Mouse (Mus musculus) midbrain, postnatal 0 days (tissue): ENCODE data around the gene Aox2. TPM values are rescaled to one million over a fixed set of nuclear protein-coding genes. Genes with fewer than 3 reads are reported as not detected.

ENCODE experiments used
- ATAC-seq: fragments of 200-750 bp; cut with Nextera tagmentation; 2 replicates; pipeline ENCODE4 v1.8.0; 2017; ENCODE audit warnings: moderate number of reproducible peaks, mild to moderate bottlenecking, moderate TSS enrichment, moderate library complexity; ENCODE audit not compliant: low FRiP score
- DNase-seq: peaks from one replicate; pipeline ENCODE4 v3.0.0-alpha.2; 2015; ENCODE audit warnings: low spot score
- H3K27ac ChIP-seq: fragments of 300-500 bp; sonication (generic); 2 replicates; pipeline ENCODE4 v1.5.1; 2014; ENCODE audit warnings: low read depth, mild to moderate bottlenecking, low read length, mixed read lengths
- H3K27me3 ChIP-seq: fragments of 300-500 bp; sonication (generic); 2 replicates; pipeline ENCODE4 v1.6.1; 2014; ENCODE audit warnings: low read length, control low read depth, mixed read lengths; ENCODE audit not compliant: insufficient read depth
- H3K36me3 ChIP-seq: fragments of 300-500 bp; sonication (generic); 2 replicates; pipeline ENCODE4 v1.6.1; 2014; ENCODE audit warnings: low read length, control low read depth, mixed read lengths; ENCODE audit not compliant: insufficient read depth
- H3K4me1 ChIP-seq: fragments of 300-500 bp; sonication (generic); 2 replicates; pipeline ENCODE4 v1.6.1; 2014; ENCODE audit warnings: mild to moderate bottlenecking, control low read depth, antibody characterized with exemption, low read length, mixed read lengths; ENCODE audit not compliant: insufficient read depth
- H3K4me2 ChIP-seq: fragments of 300-500 bp; sonication (generic); 2 replicates; pipeline ENCODE4 v1.6.1; 2014; ENCODE audit warnings: low read depth, mild to moderate bottlenecking, low read length, mixed read lengths; ENCODE audit not compliant: poor library complexity, severe bottlenecking
- H3K4me3 ChIP-seq: fragments of 300-500 bp; sonication (generic); 2 replicates; pipeline ENCODE4 v1.5.1; 2014; ENCODE audit warnings: low read depth, mild to moderate bottlenecking, low read length, moderate library complexity
- H3K9ac ChIP-seq: fragments of 300-500 bp; sonication (generic); replicated peaks from 2 replicates; pipeline ENCODE4 v1.6.1; 2014; ENCODE audit warnings: mild to moderate bottlenecking, low read length, moderate library complexity, mixed read lengths; ENCODE audit not compliant: poor library complexity, severe bottlenecking
- H3K9me3 ChIP-seq: fragments of 300-500 bp; sonication (generic); 2 replicates; pipeline ENCODE4 v1.6.1; 2016; ENCODE audit warnings: low read length, control low read depth
- CTCF ChIP-seq: IDR thresholded peaks from 2 replicates; pipeline ENCODE4 v1.5.1; 2016; ENCODE audit warnings: antibody characterized with exemption, mild to moderate bottlenecking
- WGBS: fragments of 180-500 bp; shearing (Covaris S2); extraction: QIAGEN DNeasy Blood & Tissue Kit; methylation state at CpG from one replicate; pipeline ENCODE4 v1.1.7; 2014; 5-methylcytosine and 5-hydroxymethylcytosine counted together
- polyA plus RNA-seq: library from polyadenylated mRNA; unstranded; fragments of >200 nt; fragmentation: Nextera tagmentation; extraction: Ambion mirVana; gene quantifications from 2 replicates; pipeline ENCODE4 v1.2.1, GENCODE M21; 2015
- total RNA-seq: library from RNA; depleted of rRNA; stranded (reverse); fragments of >200 nt; gene quantifications from 2 replicates; pipeline ENCODE4 v1.2.3, GENCODE M21; 2014; rRNA removed

Gene Aox2
- total and polyA plus RNA-seq, 2 experiments from 2014 or later: 0.16 TPM; not detected in 1

GRCm38 (mm10) chr1:58416048-58416447 lies 137.9 kb downstream of the Aox2 start:
- Histone ChIP-seq H3K4me1 (no peaks in the 10 kb centered on the region), H3K36me3 (peaks cover 64% of the 10 kb centered on the region), H3K9me3 (no peaks in the 10 kb centered on the region), H3K9ac (no peak overlapping the region), H3K27ac (no peak overlapping the region), H3K4me2 (no peak overlapping the region), H3K27me3 (no peaks in the 10 kb centered on the region), H3K4me3 (no peak overlapping the region)
- 88% methylated on average over 2 of the region's 2 CpGs for WGBS
- TF ChIP-seq CTCF: no peak
- ATAC-seq (no peak), DNase-seq (no peak)

DNA sequence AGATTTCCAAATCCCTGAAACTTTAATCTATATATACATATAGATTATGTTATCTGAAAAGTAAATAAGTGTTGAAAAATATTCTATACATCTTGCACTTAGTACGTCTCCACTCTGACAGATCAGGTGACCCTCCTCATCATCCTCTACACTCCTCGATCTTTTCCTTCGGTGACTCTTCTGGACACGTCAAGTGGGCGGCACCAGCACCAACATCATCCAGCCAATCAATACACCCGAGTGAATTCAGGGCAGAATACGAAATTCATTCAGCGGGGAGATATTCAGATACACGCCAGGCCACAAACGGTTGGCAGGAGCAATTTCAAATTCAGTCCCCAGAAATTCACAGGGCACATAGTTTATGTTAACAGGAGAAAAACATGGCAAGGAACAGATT lies 141.9 kb downstream of the Aox2 start:
- no peak overlapping the region for H3K27ac ChIP-seq
- H3K4me3 ChIP-seq: no peak overlapping the region
- ATAC-seq (no peak), DNase-seq (no peak)
- H3K9ac ChIP-seq: no peak overlapping the region
- H3K36me3 ChIP-seq: peaks cover 35% of the 10 kb centered on the region
- H3K4me1 ChIP-seq: no peaks in the 10 kb centered on the region; the same call in 1 of the 2 replicates
- 79% methylated on average over 10 of the region's 10 CpGs for WGBS
- TF ChIP-seq CTCF: no peak
- no peaks in the 10 kb centered on the region for H3K9me3 ChIP-seq
- no peak overlapping the region for H3K4me2 ChIP-seq
- no peaks in the 10 kb centered on the region for H3K27me3 ChIP-seq

GRCm38 (mm10) chr1:58420961-58421360 lies 142.8 kb downstream of the Aox2 start:
- Histone ChIP-seq H3K27me3 (no peaks in the 10 kb centered on the region), H3K4me1 (no peaks in the 10 kb centered on the region; the same call in 1 of the 2 replicates), H3K4me3 (no peak overlapping the region), H3K9ac (no peak overlapping the region), H3K9me3 (no peaks in the 10 kb centered on the region), H3K4me2 (0 out of 2 replicates have a peak overlapping the region, but pooled peaks have one; percentile 9), H3K27ac (no peak overlapping the region), H3K36me3 (peaks cover 29% of the 10 kb centered on the region)
- no peak for TF ChIP-seq CTCF
- DNase-seq (no peak), ATAC-seq (no peak)
- 59% methylated on average over 7 of the region's 7 CpGs for WGBS

GRCm38 (mm10) chr1:58422879-58423278 lies 144.8 kb downstream of the Aox2 start:
- Histone ChIP-seq H3K4me3 (peak overlapping the region; percentile 96), H3K9ac (peak overlapping the region; percentile 100), H3K4me2 (peak overlapping the region; percentile 69), H3K27me3 (no peaks in the 10 kb centered on the region), H3K4me1 (no peaks in the 10 kb centered on the region; the same call in 1 of the 2 replicates), H3K36me3 (peaks cover 14% of the 10 kb centered on the region), H3K27ac (peak overlapping the region; percentile 100), H3K9me3 (no peaks in the 10 kb centered on the region)
- ATAC-seq (peak; percentile 65), DNase-seq (peak; percentile 83)
- WGBS: 5% methylated on average over 13 of the region's 13 CpGs
- no peak for TF ChIP-seq CTCF

GRCm38 (mm10) chr1:58423371-58424248 lies 145.5 kb downstream of the Aox2 start, which contains the start of gene Clk1:
TSS of gene Clk1 (minus strand) at chr1:58424066.
- ATAC-seq: peak; percentile 94
- Histone ChIP-seq H3K4me3 (peak within 1 kb of the TSS; percentile 96), H3K9me3 (no peaks in the 10 kb centered on the region)

DNA sequence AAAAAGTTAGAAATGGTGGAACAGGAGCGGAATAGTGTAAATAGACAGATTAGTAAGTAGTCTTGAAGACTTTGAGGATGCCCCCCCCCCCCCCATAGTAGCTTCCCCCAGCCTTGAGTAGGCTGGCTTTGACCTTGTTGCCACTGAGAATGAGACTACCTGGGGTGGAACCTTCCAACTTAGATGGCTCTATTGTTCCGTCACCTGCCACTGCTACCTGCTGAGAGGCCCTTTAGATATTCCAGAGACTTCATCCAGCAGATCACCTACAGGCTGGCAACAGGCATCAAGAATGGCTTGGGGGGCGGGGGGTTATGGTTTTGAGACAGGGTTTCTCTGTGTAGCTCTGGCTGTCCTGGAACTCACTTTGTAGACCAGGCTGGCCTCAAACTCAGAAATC lies 146.4 kb downstream of the Aox2 start:
- Histone ChIP-seq H3K27ac (no peak overlapping the region), H3K36me3 (peaks cover 9% of the 10 kb centered on the region), H3K4me3 (no peak overlapping the region), H3K9me3 (no peaks in the 10 kb centered on the region), H3K9ac (no peak overlapping the region), H3K4me2 (no peak overlapping the region; the same call in 1 of the 2 replicates), H3K27me3 (no peaks in the 10 kb centered on the region), H3K4me1 (no peaks in the 10 kb centered on the region; the same call in 1 of the 2 replicates)
- no peak for DNase-seq
- no peak for ATAC-seq
- WGBS: 81% methylated on average over 3 of the region's 3 CpGs
- no peak for TF ChIP-seq CTCF

More at GRCm38 (mm10) chr1:58423371-58424248, 145.5 kb downstream of the Aox2 start, which contains the start of gene Clk1:
- peak within 1 kb of the TSS; percentile 100 for H3K9ac ChIP-seq
- DNase-seq: peak; percentile 96
- TF ChIP-seq CTCF: no peak
- WGBS: under 1% methylated on average over 77 of the region's 79 CpGs
- peak within 1 kb of the TSS; percentile 69 for H3K4me2 ChIP-seq
- no peaks in the 10 kb centered on the region; the same call in 1 of the 2 replicates for H3K4me1 ChIP-seq
- H3K27me3 ChIP-seq: no peaks in the 10 kb centered on the region
- H3K36me3 ChIP-seq: peaks cover 9% of the 10 kb centered on the region
- peak within 1 kb of the TSS; percentile 100 for H3K27ac ChIP-seq

Other genes starting within 250 kb of the Aox2 start
- gene Aox1, start 248.4 kb upstream of the Aox2 start, total RNA-seq: 0.38 and 0.60 TPM in 2 replicates
- 0.30 and 0.34 TPM in 2 replicates for gene Aox1, start 248.4 kb upstream of the Aox2 start, polyA plus RNA-seq
- gene Aox3, start 165.2 kb upstream of the Aox2 start, total RNA-seq: 0.09 TPM in 1 of 2 replicates, not detected in the other
- gene Aox3, start 165.2 kb upstream of the Aox2 start, polyA plus RNA-seq: 0.12 and 0.37 TPM in 2 replicates
- 0.05 and 0.71 TPM in 2 replicates for gene Aox4, start 67.9 kb upstream of the Aox2 start, total RNA-seq
- 0.21 and 0.45 TPM in 2 replicates for gene Aox4, start 67.9 kb upstream of the Aox2 start, polyA plus RNA-seq
- gene Bzw1, start 114.6 kb downstream of the Aox2 start, total RNA-seq: 251 and 312 TPM in 2 replicates
- 325 and 364 TPM in 2 replicates for gene Bzw1, start 114.6 kb downstream of the Aox2 start, polyA plus RNA-seq
- 85.5 and 135 TPM in 2 replicates for gene Clk1, start 145.7 kb downstream of the Aox2 start, total RNA-seq
- gene Clk1, start 145.7 kb downstream of the Aox2 start, polyA plus RNA-seq: 83.4 and 114 TPM in 2 replicates
- gene Nif3l1, start 166.8 kb downstream of the Aox2 start, total RNA-seq: 28.7 and 39.8 TPM in 2 replicates
- 39.1 and 39.6 TPM in 2 replicates for gene Nif3l1, start 166.8 kb downstream of the Aox2 start, polyA plus RNA-seq
- gene Ppil3, start 167.2 kb downstream of the Aox2 start, total RNA-seq: 19.9 and 21.9 TPM in 2 replicates
- 40.4 and 44.2 TPM in 2 replicates for gene Ppil3, start 167.2 kb downstream of the Aox2 start, polyA plus RNA-seq
- 45.1 and 84.8 TPM in 2 replicates for gene Orc2, start 226.8 kb downstream of the Aox2 start, total RNA-seq
- gene Orc2, start 226.8 kb downstream of the Aox2 start, polyA plus RNA-seq: 13.5 and 16.1 TPM in 2 replicates